Mouse (Mus musculus) frontal cortex, adult 2 months (tissue): ENCODE results near the gene Sgms1. TPM values are rescaled to one million over a fixed set of nuclear protein-coding genes. Genes with fewer than 3 reads are reported as not detected.
A peak's percentile ranks its signal among the peaks of the same experiment; 100 is the strongest.

Experiments used
- DNase-seq, 2 experiments: peaks; one replicate each; pipeline ENCODE4 v3.0.0; 2022; ENCODE audit warnings: low spot score in 1 of 2; ENCODE audit errors: extremely low spot score in 1 of 2
- polyA plus RNA-seq: library from polyadenylated mRNA; depleted of rRNA; stranded (reverse); fragments of >200 nt; gene quantifications from 2 replicates; pipeline ENCODE4 v1.2.3, GENCODE M21; 2012

Sgms1 gene
- polyA plus RNA-seq, 1 experiment, result 27.9 TPM

GRCm38 (mm10) chr19:32302835-32303381 lies 86.6 kb downstream of the Sgms1 start:
- DNase-seq, result no peak

- no peak for DNase-seq
Observed at GRCm38 (mm10) chr19:32301568-32301967, 87.9 kb downstream of the Sgms1 start.

GRCm38 (mm10) chr19:32298221-32298620 lies 91.3 kb downstream of the Sgms1 start:
- DNase-seq, result no peak

GRCm38 (mm10) chr19:32296863-32297262 lies 92.7 kb downstream of the Sgms1 start:
- no peak for DNase-seq

- peak in 1 of 2 experiments; percentile 38 for DNase-seq
Observed at GRCm38 (mm10) chr19:32295581-32295980, 93.9 kb downstream of the Sgms1 start.

- no peak for DNase-seq
Observed at GRCm38 (mm10) chr19:32292782-32293776, 96.4 kb downstream of the Sgms1 start.

GRCm38 (mm10) chr19:32292067-32292739 lies 97.3 kb downstream of the Sgms1 start:
- DNase-seq, result no peak

GRCm38 (mm10) chr19:32291130-32291529 lies 98.4 kb downstream of the Sgms1 start:
- DNase-seq, result no peak

- DNase-seq, result no peak
Observed at GRCm38 (mm10) chr19:32288895-32289294, 100.6 kb downstream of the Sgms1 start.

GRCm38 (mm10) chr19:32287839-32288238 lies 101.7 kb downstream of the Sgms1 start:
- no peak for DNase-seq

- no peak for DNase-seq
Observed at GRCm38 (mm10) chr19:32285455-32285831, 104.1 kb downstream of the Sgms1 start.

- DNase-seq, result no peak
Observed at GRCm38 (mm10) chr19:32284681-32285454, 104.6 kb downstream of the Sgms1 start.

- no peak for DNase-seq
Observed at GRCm38 (mm10) chr19:32281917-32282316, 107.6 kb downstream of the Sgms1 start.

- DNase-seq, result peak in 1 of 2 experiments; percentile 45
Observed at GRCm38 (mm10) chr19:32280380-32280779, 109.1 kb downstream of the Sgms1 start.

GRCm38 (mm10) chr19:32279400-32279799 lies 110.1 kb downstream of the Sgms1 start:
- no peak for DNase-seq

- no peak for DNase-seq
Observed at GRCm38 (mm10) chr19:32277869-32278268, 111.6 kb downstream of the Sgms1 start.

- DNase-seq, result no peak
Observed at GRCm38 (mm10) chr19:32277287-32277686, 112.2 kb downstream of the Sgms1 start.

- no peak for DNase-seq
Observed at GRCm38 (mm10) chr19:32276817-32277216, 112.7 kb downstream of the Sgms1 start.

GRCm38 (mm10) chr19:32276263-32276662 lies 113.3 kb downstream of the Sgms1 start:
- DNase-seq, result no peak

- DNase-seq, result no peak
Observed at GRCm38 (mm10) chr19:32275068-32275925, 114.2 kb downstream of the Sgms1 start.
